In the genomic region with DNA sequence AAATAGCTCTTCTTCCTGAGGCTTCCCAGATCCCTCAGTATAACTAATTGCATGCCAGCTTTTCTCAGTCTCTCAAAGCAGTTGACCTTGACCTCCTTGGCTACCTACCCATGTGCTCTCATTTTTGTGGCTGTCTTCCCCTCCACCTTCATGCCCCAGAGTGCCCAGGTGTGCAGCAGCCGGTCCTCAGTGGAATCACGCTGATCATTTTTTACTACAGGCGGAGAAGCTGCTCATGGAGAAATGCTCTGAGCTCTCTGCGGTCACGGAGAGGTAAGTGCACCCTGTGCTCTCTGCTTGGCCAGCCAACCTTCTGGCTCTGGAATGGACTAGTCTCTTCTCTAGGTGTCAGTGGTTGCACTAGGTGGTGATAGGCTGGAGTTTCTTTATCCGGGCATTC, we compare ENCODE assay signal across 28 mouse cellular contexts. TPM values are rescaled to one million over a fixed set of nuclear protein-coding genes. Genes with fewer than 3 reads are reported as not detected.
DNase-seq lines count a peak whose midpoint lies in the region; ATAC-seq and TF ChIP-seq lines count a peak whose summit lies in the region.
"Had no signal": no experiment of that assay in that cellular context is flagged by ENCODE, and none has a peak within 500 bp of the region (broad histone marks: within the 10 kb centered on the region; RNA-seq: fewer than 3 reads in every experiment).

No protein-coding gene starts in this region.

- H3K27me3 ChIP-seq in kidney, adult 2 months (replicated peaks; ENCODE audit: control insufficient read depth, insufficient read depth, low read length), result no peaks in the 10 kb centered on the region
- H3K27me3 ChIP-seq in kidney, postnatal 0 days (ENCODE audit: insufficient read depth, low read length), result no peaks in the 10 kb centered on the region
- H3K27me3 ChIP-seq in heart, embryonic 11.5 days (ENCODE audit: control insufficient read depth, insufficient read depth, low read length), result no peaks in the 10 kb centered on the region
- H3K27me3 ChIP-seq: embryonic facial prominence, embryonic 15.5 days; forebrain, embryonic 12.5 days; heart, embryonic 13.5 days; lung, embryonic 15.5 days had no signal

- WGBS in kidney, adult 2 months, result 42% methylated on average over 6 of the region's 6 CpGs
- WGBS in kidney, postnatal 0 days, result 66% methylated on average over 6 of the region's 6 CpGs
- 77% methylated on average over 6 of the region's 6 CpGs for WGBS in heart, embryonic 11.5 days (ENCODE audit: insufficient replicate concordance)

- TF ChIP-seq POLR2A in kidney, adult 2 months (IDR thresholded peaks at IDR 0.05; ENCODE audit: low read depth, low read length), result no peak

- H3K4me2 ChIP-seq in kidney, postnatal 0 days (ENCODE audit: low read length), result no peak overlapping the region
- no peak overlapping the region for H3K4me2 ChIP-seq in heart, embryonic 11.5 days
- H3K4me2 ChIP-seq: embryonic facial prominence, embryonic 15.5 days; forebrain, embryonic 12.5 days; heart, embryonic 13.5 days; hindbrain, embryonic 14.5 days; lung, embryonic 15.5 days had no signal

- H3K9ac ChIP-seq in kidney, postnatal 0 days (ENCODE audit: low read depth, low read length), result no peak overlapping the region
- H3K9ac ChIP-seq in heart, embryonic 11.5 days (ENCODE audit: low read depth, low read length), result no peak overlapping the region
- H3K9ac ChIP-seq: embryonic facial prominence, embryonic 15.5 days; forebrain, embryonic 12.5 days; heart, embryonic 13.5 days; hindbrain, embryonic 14.5 days; lung, embryonic 15.5 days had no signal

- no peak overlapping the region for H3K4me3 ChIP-seq in kidney, adult 2 months (ENCODE audit: insufficient read depth, low read depth, low read length)
- no peak overlapping the region for H3K4me3 ChIP-seq in kidney, postnatal 0 days (replicated peaks; ENCODE audit: low read depth, low read length)
- H3K4me3 ChIP-seq in heart, embryonic 11.5 days (ENCODE audit: low read depth, low read length), result no peak overlapping the region
- H3K4me3 ChIP-seq: embryonic facial prominence, embryonic 10.5 days; embryonic facial prominence, embryonic 15.5 days; forebrain, embryonic 12.5 days; heart, embryonic 13.5 days; lung, embryonic 15.5 days; midbrain, embryonic 10.5 days had no signal

- no peak for TF ChIP-seq CTCF in kidney, adult 2 months (conservative IDR thresholded peaks at IDR 0.05; ENCODE audit: insufficient read depth, insufficient read length, low read depth, low read length)
- TF ChIP-seq CTCF in kidney, postnatal 0 days (IDR thresholded peaks at IDR 0.05; ENCODE audit: low read depth), result no peak

- peak overlapping the region; percentile 55 for H3K27ac ChIP-seq in kidney, adult 2 months (ENCODE audit: insufficient read depth, low read depth, low read length)
- peak overlapping the region; percentile 50 for H3K27ac ChIP-seq in kidney, postnatal 0 days
- H3K27ac ChIP-seq in heart, embryonic 11.5 days (ENCODE audit: low read depth, low read length), result no peak overlapping the region
- H3K27ac ChIP-seq: embryonic facial prominence, embryonic 10.5 days; embryonic facial prominence, embryonic 15.5 days; forebrain, embryonic 12.5 days; heart, embryonic 13.5 days; hindbrain, embryonic 14.5 days; lung, embryonic 15.5 days; midbrain, embryonic 10.5 days had no signal

- ATAC-seq in kidney, postnatal 0 days (replicated peaks; ENCODE audit: low FRiP score, low read depth), result peak; percentile 71
- ATAC-seq in heart, embryonic 11.5 days (replicated peaks; ENCODE audit: insufficient number of reproducible peaks, low FRiP score, low TSS enrichment), result no peak
- ATAC-seq: activated CD4-positive, CD25-positive, alpha-beta regulatory T cell, adult 4 months; midbrain, embryonic 16.5 days had no signal

- H3K4me1 ChIP-seq in kidney, adult 2 months (ENCODE audit: control insufficient read depth, insufficient read depth, low read length), result peaks cover 9% of the 10 kb centered on the region; the same call in 1 of the 2 replicates
- no peaks in the 10 kb centered on the region for H3K4me1 ChIP-seq in kidney, postnatal 0 days (replicated peaks; ENCODE audit: insufficient read depth, low read length)
- no peaks in the 10 kb centered on the region for H3K4me1 ChIP-seq in heart, embryonic 11.5 days (ENCODE audit: control insufficient read depth, insufficient read depth, low read length)
- H3K4me1 ChIP-seq: embryonic facial prominence, embryonic 10.5 days; embryonic facial prominence, embryonic 15.5 days; forebrain, embryonic 12.5 days; lung, embryonic 15.5 days; midbrain, embryonic 10.5 days had no signal

- H3K36me3 ChIP-seq in kidney, adult 2 months (ENCODE audit: control insufficient read depth, insufficient read depth, low read length), result no peaks in the 10 kb centered on the region
- no peaks in the 10 kb centered on the region for H3K36me3 ChIP-seq in kidney, postnatal 0 days (ENCODE audit: insufficient read depth, low read length)
- H3K36me3 ChIP-seq in heart, embryonic 11.5 days (ENCODE audit: control insufficient read depth, insufficient read depth, low read length), result no peaks in the 10 kb centered on the region
- H3K36me3 ChIP-seq: embryonic facial prominence, embryonic 10.5 days; embryonic facial prominence, embryonic 15.5 days; forebrain, embryonic 12.5 days; heart, embryonic 13.5 days; lung, embryonic 15.5 days; midbrain, embryonic 10.5 days had no signal

- no peaks in the 10 kb centered on the region for H3K9me3 ChIP-seq in kidney, postnatal 0 days (replicated peaks; ENCODE audit: low read length)
- H3K9me3 ChIP-seq in heart, embryonic 11.5 days (replicated peaks; ENCODE audit: control insufficient read depth, low read length), result no peaks in the 10 kb centered on the region
- H3K9me3 ChIP-seq: embryonic facial prominence, embryonic 10.5 days; embryonic facial prominence, embryonic 15.5 days; forebrain, embryonic 12.5 days; heart, embryonic 13.5 days; lung, embryonic 15.5 days; midbrain, embryonic 10.5 days had no signal

- DNase-seq in kidney, adult 18-20 months, result peak; percentile 57
- peak; percentile 70 for DNase-seq in kidney, adult 2 months
- no peak for DNase-seq in kidney, postnatal 0 days (ENCODE audit: low spot score)
- DNase-seq in kidney, postnatal 4 days, result peak; percentile 8 to 34
- DNase-seq in layer of hippocampus, adult 8-10 months (ENCODE audit: low spot score in 2 of 2), result no peak
- DNase-seq: adrenal gland, adult 2 months; B cell, adult 2 months; cerebellum, adult 8-10 months; cerebellum, postnatal 25 days; gastrocnemius, postnatal 10 days; heart, adult 18-20 months; heart, postnatal 10 days; liver; right cerebral cortex, postnatal 25 days; thymus, postnatal 25 days had no signal

RNA-seq across cellular contexts. Expression of a gene that starts 48.5 kb away (rescaled TPM):
- polyA plus RNA-seq in kidney, adult 2 months (2012; rRNA removed), result 5.9 and 6.0 TPM in 2 replicates
- polyA plus RNA-seq in kidney, postnatal 0 days (2015; fragmentation: Nextera tagmentation; extraction: Ambion mirVana), result 3.5 and 4.2 TPM in 2 replicates
- 1 to 10 TPM; 4.0 to 5.2 (median 4.7) TPM for total RNA-seq in layer of hippocampus, adult 8-10 months (2022)
- 0.93 and 1.1 TPM in 2 replicates for polyA plus RNA-seq in heart, embryonic 11.5 days (2014; fragmentation: Nextera tagmentation; extraction: Ambion mirVana)
- total RNA-seq: hematopoietic stem cell, adult 5-6 weeks; megakaryocyte progenitor cell, adult 5-6 weeks; neutrophil, adult 5-6 weeks had no signal

Comparison
In these comparisons a context has a peak if more than half of its experiments do, and no peak if none do; other contexts are left out.
1. DNase-seq: peak in kidney, adult 18-20 months (single experiment), kidney, adult 2 months (single experiment) and kidney, postnatal 4 days (2 of 2); none in kidney, postnatal 0 days (single experiment) and layer of hippocampus, adult 8-10 months (0 of 2).